Mouse (Mus musculus) thymus, postnatal 10 days (tissue): ENCODE results near the gene Zeb2.

Experiments used
- DNase-seq, 2 experiments: peaks; one replicate each; pipeline ENCODE4 v3.0.0; 2021; ENCODE audit warnings: low spot score in 2 of 2

Zeb2 gene

DNA sequence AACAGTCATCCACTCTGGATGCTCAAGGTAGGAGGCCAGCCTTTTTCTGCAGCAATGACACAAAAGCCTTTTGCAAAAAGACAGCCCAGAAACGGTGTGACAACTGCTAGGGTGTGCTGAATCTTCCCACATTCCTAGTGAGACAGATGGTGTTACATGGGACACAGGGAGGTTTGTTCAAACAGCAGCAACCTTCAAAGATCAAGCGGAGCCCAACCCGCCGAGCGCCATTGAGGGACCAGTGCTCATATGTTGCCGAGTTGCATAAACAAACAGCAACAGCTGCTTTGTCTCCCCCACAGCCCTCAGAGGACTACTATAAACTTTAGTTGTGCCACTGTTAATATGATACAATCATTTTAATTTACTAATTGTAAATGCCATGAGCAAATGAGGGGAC is 117.3 kb downstream of the Zeb2 start:
- no peak for DNase-seq

- DNase-seq = no peak
Measured at GRCm38 (mm10) chr2:44998710-44999109, 118.5 kb downstream of the Zeb2 start.

DNA sequence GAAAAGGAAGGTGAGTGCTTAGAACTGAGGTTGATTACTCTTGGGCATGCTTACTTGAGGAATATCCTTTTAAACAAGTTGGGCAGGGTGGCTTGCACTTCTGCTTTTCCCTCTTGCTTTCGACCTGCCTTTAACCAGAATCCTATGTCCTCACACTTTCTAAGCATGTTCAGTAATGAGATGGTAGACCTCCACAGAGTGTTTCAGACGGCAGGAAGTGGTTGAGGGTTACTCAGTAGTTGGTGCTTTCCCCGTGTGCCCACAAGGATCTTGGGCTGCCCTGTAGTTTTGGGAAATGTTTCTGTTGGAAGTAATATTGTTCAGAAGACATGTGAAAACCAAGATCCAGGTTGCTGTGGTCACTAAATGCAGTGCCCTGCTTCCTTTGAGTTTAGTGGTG is 135.5 kb downstream of the Zeb2 start:
- DNase-seq = peak in 1 of 2 experiments; percentile 24

DNA sequence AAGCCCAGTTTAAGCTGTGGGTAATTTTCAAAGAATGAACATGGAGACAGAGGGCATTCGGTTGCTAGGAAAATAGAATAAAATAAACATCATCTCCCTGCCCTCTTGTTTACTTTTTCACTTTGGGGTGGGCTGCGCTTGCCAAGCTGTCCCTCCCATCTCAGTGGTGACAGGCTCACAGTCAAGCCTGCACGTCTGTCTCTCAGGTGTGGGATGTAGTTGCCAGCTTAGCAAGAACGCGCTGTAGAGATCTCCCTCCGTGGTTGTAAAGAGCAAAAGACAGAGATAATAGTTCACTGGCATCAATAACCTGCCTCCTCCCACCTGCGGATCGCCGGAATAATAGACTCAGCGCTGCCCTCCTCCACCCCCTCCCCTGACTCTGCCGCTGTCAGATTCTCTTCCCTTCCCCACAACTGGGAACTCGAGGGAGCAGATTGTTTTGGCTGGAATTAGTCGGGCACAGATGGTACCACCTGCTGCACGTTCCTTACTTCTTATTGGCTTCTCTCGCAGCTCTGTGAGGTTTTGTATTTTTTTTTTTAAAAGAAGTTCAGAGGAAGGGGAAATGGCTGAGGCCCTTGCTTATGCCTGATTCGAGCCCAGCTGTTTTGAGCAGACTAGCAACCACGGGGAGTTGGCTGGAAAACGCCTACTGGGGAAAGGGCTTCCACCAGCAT is 138.0 kb downstream of the Zeb2 start:
- DNase-seq = peak; percentile 14 to 17

GRCm38 (mm10) chr2:44978038-44978437 is 139.2 kb downstream of the Zeb2 start:
- DNase-seq = no peak

GRCm38 (mm10) chr2:44977556-44977955 is 139.6 kb downstream of the Zeb2 start:
- DNase-seq = no peak

DNA sequence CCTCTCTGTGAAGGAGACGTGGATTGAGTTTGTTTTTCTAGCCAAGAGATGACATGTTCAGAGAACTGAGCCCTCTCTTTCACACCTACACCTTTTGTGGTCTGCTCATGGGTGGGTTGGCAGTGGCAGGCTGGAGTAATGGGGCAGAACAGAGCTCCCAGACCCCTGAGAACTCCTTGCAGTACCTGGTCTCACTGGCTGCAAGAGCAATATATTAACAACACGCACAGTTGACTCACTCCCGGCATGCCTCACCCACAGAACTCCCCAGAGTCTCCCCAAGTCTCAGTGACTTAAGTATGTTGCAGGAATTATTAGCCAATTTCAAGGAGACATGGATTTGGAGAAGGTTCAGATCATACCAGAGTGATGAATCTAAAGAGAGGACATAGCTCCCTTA is 140.1 kb downstream of the Zeb2 start:
- DNase-seq = no peak

DNA sequence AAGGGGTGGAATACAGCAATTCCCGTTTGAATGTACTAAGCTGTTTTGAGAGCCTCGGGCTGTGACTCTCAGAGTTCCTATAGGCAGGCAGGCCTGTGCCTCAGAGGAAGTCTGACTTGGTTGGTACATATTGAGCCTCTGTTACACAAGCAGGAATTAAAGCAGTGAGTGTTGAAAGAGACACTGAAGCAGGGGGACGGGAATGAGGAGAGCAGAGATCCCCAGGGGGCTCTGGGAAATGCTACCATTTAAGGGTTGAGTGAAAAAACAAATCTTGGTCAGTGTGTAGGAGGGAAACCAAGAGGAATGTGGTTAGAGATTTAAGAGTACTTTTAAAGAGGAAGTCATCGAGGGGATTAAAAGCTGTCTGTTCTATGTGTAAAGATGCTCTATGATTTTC is 140.7 kb downstream of the Zeb2 start:
- no peak for DNase-seq

DNA sequence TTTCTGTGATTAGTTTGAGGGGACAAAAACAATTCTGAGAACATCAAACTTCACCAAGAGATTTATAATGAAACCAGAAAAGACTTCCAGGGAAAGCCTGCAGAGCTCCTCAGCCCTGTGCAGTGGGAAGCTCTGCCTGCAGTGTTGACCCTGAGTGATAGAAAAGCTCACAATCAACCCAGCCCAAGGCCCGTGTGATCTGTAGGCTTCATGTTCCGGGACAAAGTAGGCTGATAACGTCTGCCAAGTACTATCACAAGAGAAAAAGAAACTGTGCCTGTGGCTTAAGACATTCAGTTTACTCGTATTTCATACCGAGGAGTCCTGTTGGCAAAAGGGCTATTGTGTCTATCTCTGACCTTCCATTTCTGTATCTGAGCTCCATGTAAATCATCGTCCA is 143.4 kb downstream of the Zeb2 start:
- no peak for DNase-seq

DNA sequence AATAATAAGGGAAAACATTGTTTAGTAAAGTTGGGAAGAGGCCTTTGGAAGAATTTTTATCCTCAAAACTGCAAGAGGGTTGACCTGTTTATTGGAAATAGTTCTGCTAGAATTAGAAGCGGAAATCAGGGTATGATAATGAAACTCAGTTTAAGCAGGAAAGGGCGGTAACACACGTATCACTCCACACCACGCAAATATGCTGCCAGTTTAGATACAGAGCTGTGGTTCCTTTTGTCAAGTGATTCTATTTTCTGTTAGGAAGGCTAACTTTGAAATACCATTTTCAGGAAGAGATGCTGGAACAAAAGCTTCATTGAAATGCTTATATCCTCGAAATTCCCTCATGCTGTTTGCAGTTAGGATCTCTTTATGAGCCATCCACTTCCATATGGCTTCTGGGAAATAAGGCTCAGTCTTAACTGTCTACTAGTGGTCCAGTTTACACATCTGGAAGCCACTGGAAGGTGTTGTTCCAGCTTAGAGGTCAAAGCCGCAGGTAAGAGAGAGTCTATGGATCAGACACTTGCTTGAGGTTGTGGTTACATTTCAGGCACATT is 147.0 kb downstream of the Zeb2 start:
- DNase-seq = no peak

DNA sequence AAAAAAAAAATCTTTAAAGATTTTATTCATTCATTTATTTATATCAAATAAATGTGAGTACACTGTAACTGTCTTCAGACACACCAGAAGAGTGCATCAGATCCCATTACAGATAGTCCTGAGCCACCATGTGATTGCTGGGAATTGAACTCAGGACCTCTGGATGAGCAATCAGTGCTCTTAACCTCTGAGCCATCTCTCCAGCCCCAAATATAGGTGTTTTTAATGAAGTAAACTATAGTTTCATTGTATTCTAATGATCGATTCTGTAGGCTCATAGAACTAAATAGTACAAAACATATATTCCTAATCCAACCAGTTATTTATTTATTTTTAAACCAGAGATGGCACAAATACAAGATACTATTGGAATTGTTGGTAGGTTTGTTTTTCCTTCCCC is 147.6 kb downstream of the Zeb2 start:
- DNase-seq = no peak

DNA sequence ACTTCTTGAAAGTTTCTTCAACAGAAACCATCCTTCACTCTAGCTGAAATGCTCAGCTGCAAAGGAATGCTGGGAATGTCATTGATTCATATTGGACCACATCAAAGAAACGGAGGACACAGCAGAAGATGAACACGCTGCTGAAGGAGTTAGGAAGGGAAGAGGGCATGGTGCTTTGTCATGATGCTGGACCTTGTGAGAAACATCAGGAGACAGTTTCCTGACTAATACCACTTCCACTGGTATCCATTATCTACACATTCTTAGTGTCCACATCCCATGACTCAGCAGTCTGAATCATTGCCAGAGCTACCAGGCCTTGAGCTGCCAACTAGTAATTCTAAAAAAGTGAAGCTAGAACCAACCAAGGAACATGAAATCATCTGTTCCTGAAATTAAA is 148.0 kb downstream of the Zeb2 start:
- no peak for DNase-seq

GRCm38 (mm10) chr2:44965834-44966555 is 151.2 kb downstream of the Zeb2 start:
- no peak for DNase-seq

GRCm38 (mm10) chr2:44962620-44963019 is 154.6 kb downstream of the Zeb2 start:
- no peak for DNase-seq

GRCm38 (mm10) chr2:44961192-44961591 is 156.0 kb downstream of the Zeb2 start:
- DNase-seq = no peak

GRCm38 (mm10) chr2:44960561-44960960 is 156.6 kb downstream of the Zeb2 start:
- DNase-seq = peak; percentile 47 to 55

DNA sequence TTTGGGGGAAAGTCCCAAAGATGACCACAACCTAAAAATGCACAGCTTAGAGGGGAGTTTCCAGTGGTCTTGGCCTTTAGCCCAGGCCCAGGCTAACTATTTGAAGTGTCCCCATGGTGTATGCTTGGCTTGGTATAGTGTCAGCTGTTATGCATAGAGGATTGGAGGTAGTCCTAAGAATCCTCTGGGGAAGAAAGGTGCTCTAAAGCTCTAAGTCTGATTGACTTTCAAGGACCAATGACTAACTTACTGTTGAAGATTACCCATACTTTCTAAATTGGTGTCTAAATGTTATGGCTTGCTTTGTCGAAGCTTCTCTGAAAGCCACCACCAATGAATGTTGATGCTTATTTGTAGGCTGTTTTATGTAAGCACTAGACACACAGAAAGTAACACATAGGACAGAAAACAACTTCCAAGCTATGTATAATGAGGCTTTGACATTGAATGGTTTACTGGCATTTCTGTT is 159.8 kb downstream of the Zeb2 start:
- DNase-seq = no peak

GRCm38 (mm10) chr2:44956232-44956631 is 161.0 kb downstream of the Zeb2 start:
- no peak for DNase-seq

GRCm38 (mm10) chr2:44955506-44955905 is 161.7 kb downstream of the Zeb2 start:
- no peak for DNase-seq

DNA sequence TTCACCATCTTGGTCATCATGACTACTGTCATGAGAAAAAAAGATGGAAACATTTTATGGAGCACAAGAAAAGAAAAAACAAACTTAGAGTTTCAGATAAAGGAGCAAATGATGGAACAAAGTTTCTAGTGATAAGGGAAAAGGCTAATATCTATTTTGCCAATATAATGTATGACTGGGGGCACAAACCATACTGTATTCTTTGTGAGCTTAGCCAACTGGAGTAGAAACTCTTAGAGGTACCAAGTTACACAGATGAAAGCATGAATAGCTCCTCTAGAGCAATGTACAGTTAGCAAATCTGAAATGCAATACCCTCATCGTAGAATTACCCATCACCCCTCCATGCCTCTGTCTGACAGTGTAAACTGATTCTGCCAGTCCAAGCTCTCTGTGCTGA is 163.0 kb downstream of the Zeb2 start:
- DNase-seq = no peak

- DNase-seq = no peak
Measured at GRCm38 (mm10) chr2:44952830-44953422, 164.3 kb downstream of the Zeb2 start.

GRCm38 (mm10) chr2:44951651-44952213 is 165.5 kb downstream of the Zeb2 start:
- DNase-seq = no peak
